Mouse (Mus musculus) embryo, embryonic 11.5 days (tissue): ENCODE data around the gene Mep1a.
"Not testable (repeated sequence)": the region's sequence is repeated elsewhere in the genome, so short reads cannot be mapped to it uniquely, and the experiment has no call there.

ENCODE experiments used
- DNase-seq: peaks from one replicate; pipeline ENCODE4 v3.0.0-alpha.2; 2012; ENCODE audit warnings: low read depth, low spot score

The Mep1a gene

DNA sequence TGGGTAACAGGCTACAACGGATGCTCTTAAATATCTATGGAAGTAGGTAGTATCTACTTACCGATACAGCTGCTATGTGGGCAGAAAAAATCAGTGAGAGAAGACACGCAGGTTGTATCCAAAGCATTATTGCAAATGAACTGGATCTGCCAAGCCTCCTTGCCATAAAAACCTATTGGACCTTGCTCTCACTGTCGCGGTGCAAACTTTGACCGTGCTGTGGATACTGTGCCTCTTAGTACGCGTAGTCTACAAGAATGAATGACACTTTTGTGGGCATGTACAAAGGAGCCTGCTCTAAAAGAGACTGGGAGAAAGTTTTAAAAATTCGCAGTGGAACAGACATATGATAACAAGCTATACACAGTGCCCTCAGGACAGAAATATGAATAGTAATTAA lies at the start of gene Mep1a:
Gene Mep1a, minus strand, starts transcription at position 221 of the 400 bp plus-strand sequence.
- no peak for DNase-seq

DNA sequence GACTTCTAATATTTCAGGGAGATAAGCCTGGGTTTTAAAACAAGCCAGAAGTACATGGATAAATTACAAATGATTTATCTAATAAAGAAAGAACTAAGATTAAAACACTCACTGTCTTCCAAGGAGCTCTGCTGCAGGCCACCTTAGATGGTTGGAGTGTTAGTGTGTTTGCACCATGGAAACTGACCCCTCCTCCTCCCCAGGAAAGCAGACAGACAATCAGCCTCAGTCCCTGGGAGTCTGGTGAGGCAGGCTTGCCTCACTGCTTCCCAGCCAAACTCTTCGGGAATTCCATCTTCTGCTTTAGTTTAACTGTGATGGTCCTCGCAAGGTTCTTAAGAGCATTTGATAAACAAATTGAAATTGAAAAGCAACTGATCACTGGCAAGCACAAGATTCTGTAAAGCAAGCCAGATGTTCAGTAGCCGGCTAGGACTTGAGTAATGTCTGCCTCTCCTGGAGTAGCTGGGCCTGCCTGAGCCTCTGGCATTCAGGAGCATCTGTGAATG lies 48.6 kb upstream of the Mep1a start:
- no peak for DNase-seq

DNA sequence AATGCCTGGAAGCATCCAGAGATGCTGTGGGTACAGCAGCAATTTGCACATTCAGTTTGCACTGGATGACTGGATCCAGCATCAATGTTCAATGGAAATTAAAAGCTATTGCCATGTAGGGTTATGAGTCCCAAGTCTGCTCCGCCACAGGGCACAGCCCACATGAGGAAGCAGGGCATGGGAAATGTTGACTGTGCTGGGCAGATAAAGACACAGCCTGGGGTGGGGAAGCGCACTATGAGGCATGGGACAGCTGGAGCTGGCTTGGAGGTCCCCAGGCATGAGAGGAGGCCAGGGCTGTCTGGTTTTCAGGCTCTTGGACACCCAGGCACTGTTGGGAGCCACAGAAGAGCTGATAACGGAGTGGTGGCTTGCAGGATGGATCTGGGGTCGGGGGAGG lies 41.4 kb upstream of the Mep1a start:
- no peak for DNase-seq

DNA sequence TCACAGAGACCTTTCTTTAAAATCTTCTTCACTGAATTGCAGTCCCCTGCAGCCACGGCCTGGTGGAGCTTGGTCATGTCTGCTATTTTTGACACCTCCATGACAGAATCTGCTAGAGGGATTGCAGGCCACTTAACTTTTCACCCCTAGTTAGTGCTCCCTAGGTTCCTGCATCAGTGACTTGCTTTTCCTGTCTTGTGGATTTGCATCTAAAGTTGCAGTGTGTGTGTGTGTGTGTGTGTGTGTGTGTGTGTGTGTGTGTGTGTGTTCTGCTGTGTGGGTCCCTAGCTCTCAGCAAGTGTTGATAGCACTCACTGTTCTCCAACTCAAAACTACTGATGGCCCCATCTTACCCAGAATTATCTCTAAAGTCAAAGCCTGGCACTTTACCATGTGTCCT lies 40.9 kb upstream of the Mep1a start, which contains the start of gene Ankrd66:
Gene Ankrd66, minus strand, starts transcription at position 101 of the 400 bp plus-strand sequence.
- DNase-seq = no peak

DNA sequence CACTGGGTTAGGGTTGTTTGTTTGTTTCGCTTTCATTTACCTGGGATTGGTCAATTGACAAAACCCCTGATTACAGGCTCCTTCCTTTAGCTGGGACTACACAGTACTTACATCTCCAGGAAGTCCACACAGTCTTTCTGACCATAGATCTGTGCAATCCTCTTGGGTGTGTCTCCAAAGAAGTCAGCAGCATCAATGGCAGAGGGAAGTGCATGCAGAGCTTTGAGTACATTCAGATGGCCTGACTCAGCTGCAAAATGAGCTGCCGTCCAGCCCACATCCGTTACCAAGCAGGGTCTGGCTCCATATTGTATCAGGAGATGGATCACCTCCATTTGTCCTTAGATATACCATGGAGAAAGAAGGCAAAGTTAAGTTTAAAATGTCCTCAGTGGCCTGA lies 36.2 kb upstream of the Mep1a start:
- no peak for DNase-seq

DNA sequence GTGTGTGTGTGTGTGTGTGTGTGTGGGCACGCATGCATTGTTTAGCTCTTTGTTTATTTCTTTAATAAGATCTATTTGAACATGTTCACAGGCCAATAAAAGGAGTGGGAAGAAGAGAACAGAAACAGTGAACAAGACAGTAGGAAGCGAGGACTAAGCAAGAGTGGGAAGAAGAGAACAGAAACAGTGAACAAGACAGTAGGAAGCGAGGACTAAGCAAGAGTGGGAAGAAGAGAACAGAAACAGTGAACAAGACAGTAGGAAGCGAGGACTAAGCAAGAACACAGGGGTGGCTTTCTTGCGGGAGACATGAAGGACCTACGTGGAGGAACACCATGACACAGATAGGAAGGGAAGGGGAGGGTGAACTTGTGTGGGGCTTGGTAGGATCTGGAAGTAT lies 34.2 kb upstream of the Mep1a start:
- DNase-seq = not testable (repeated sequence)

DNA sequence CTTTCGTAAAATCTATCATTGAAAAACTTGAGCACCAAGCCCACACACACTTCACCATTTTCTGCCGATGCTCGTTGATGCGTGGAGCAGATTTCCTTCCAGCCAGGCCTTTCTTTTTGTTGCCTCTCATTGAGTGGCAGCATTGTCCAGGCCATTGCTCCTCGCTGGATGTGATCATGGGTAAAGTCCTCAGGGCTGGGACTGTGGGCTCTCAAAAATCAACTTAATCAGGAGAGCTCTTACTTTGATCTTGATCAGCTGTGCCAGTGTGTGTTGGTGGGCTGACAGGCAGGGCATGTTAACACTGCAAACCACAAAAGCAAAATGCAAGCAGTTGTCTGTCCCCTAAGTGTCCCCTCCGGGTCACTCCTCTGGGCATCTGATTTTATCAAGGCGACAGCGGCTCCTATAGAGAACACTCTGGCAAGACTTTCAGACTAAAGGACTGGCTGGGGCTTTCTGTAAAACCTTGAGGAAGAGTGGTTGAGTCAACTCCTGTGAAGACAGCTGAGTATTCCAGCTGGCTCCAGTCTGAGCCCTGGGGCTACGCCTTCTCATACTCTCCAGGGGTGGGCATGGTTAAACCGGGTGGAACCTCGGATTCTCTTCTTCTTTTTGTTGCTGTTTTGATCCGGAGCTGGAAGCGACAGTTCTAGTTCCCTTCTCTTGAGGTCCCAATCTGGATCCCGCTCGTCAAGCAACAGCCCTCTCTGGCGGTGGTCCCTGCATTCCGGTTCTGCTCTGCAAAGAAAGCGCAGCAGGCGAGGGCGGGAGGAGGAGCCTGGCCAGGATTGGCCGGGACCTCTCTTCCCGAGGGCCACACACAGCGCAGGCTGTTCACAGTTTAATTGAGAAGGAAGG lies 32.0 kb upstream of the Mep1a start:
- DNase-seq = peak; percentile 43

DNA sequence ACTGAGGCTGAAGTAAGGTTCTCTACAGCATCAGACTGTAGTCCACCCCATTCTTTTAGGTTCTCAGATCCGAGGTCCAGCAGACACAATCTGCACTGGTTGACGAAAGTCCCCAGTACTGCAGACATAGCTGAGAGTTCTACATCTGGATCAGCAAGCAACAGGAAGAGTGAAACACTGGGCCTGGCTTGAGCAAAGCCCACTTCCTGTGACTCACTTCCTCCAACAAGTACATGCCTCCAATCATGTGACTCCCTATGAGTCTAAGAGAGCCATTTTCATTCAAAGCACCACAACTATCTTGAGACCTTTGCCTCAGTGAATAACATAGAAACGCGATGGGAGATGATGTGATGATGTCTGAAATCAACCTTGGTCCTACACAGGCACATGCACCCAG lies 28.6 kb upstream of the Mep1a start:
- no peak for DNase-seq

DNA sequence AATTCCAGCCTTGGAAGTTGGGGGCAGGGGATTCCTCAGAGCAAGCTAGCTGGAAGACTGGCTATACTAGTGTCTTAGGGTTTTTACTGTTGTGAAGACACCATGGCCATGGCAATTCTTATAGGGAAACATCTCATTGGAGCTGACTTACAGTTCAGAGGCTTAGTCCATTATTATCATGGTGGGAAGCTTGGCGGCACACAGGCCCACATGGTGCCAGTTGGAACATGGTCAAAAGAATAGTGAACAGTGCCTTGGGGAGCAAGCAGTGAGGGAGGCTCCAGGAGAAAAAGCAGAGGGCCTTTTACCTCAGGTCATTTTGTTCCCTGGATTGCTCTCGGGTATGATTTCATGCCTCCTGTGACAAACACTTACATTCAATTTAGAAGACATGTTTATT lies 27.9 kb upstream of the Mep1a start:
- DNase-seq = no peak

DNA sequence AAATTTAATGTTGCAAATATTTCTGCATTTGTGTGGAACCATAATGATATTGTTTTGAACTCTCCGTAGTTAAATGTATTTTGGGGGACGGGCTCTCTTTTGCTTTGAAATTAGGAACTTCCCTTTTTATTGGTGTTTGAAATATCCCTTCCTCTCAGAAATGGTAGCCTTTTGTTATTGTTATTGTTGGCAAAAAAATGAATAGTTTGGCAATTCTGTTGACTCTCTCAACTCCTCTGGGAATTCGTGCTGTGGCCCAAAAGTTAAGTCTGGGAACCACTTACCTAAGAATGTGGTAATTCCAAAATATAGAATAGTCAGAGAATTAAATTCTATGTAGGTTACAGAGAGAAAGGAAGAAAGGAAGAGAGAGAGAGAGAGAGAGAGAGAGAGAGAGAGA lies 17.6 kb upstream of the Mep1a start:
- no peak for DNase-seq

DNA sequence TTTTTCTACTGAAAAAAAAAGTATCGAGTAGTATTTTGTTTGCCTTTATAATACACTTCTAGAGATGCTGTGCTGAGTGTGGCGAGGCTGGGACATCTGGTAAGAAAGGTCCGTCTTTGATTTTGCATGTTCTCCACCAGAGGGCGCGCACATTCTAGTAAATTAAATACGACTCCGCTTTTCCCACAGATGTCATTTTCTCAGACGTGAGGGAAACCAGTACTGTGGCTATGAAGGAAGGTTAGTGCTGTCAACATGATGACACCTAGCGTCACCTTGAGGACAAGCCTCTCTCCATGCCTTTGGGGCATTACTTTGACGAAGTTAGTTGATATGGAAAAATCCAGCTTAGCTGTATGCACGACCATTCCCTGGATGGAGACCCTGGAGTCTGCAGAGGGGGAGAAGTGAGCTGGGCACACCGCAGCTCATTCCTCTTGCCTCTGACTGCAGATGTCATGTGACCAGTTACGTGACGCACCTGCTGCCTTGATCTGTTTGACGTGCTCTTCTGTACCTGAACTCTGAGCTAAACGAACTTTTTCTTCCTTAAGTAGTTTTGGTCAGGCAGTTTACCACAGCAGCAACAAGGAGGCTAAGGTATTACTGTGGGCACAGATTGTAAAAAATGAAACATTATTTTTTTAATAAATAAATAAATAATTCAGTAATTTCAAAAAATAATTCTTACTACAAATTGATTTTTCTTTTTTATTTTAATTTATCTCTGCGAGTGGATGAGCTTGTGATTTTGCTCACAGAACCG lies 16.2 kb upstream of the Mep1a start:
- peak; percentile 72 for DNase-seq

DNA sequence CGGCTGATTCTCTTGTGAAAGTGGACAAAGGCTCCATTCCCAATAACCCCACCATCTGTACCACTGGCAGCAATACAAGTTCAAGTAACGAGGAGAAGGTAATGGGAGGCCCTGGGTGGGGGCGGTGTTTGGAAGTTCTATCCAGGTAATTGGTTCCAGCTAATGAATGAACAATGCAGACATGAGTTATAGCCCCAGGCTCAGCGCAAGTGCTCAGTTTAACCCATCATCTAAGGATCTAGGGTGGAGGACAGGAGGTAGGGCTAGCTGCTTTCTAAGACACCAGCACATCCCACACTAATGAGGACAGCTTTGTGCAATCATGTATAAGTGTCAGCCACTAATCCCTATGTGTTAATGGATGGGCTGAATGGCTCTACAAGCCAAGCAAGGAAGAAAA lies 8.2 kb upstream of the Mep1a start:
- DNase-seq = no peak

DNA sequence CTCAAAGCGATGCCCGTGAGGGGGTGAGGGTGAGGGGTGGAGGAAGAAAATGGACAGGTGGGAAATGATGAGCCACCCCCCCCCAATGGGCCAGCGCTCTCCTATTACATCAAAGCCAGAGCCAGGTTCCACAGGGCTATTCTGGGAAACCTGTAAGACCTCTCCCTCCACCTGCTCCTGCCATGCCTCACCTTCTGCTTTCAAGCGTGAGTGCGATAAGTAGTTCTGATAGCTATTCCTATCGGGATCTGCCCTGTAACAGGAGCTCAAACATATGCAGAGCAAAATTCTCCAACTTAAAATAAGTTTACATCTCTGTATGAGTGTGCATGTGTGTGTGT lies 2.0 kb upstream of the Mep1a start:
- no peak for DNase-seq

DNA sequence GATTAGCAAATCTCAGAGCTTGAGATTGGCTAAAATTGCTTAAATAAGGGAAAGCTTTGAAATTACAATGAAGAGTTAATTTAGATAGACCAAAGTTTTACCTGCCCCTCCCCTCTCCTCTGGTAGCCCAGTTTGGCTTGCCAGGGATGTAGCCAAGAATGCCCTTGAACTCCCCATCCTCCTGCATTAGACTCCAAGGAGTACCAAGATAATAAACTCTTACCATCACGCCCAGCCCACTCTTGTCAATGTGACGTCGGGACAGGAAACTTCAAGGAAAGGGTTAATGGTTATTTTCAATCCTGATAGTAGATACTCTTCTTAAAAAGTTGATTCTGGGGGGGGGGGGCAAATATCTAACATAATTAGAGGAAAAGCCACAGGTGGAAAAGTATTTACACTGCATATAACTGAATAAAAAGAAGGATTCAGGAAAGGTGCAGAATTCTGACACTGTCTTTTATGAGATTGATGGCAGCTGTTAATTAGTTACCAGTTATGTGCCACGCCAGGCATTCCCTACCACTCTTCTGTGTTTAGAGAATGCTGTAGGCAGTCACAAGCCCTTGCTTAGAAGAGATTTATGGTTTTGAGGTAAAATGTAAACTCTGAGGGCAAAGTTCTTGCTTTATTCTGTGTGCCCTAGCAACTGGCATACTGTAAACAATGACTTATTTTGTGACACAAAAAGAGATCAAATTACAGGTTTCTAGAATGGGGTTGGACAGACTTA lies 1.4 kb upstream of the Mep1a start:
- no peak for DNase-seq

DNA sequence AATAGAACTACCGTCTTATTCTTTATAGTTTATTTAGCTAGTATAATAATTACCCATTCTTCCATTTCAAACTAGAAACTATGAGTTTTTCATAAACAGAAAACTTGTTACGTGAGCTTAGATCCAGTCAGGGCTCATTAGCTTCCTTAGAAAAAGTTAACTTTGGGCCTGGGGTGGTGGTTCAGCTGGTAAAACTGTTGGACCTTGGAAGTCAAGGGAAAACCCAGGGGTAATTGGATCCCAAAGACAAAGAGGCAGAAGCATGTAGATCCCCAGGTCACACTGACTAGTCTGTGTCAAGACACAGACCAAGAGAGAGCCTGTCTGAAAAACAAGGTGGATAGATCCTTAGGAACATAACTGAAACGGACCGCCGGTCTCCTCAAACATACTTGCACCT lies 981 bp downstream of the Mep1a start:
- DNase-seq = no peak

DNA sequence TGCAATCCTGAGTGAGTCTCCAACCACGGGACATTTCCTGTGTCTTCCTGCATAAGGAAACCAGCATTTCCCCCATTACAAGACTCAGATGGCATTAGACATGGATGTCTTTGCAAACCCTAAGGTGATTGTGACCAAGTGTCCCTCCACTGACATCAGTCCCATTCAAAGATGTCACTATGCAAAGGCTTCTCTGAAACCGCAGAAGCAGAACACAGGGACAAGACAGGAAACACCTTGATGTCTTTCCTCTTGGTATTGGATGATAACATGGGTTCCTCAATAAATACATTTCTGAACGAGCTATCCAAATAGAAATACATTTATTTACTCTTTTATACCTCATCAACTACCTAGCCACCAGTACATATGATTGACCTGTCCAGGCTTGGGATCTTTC lies 1.4 kb downstream of the Mep1a start:
- no peak for DNase-seq

DNA sequence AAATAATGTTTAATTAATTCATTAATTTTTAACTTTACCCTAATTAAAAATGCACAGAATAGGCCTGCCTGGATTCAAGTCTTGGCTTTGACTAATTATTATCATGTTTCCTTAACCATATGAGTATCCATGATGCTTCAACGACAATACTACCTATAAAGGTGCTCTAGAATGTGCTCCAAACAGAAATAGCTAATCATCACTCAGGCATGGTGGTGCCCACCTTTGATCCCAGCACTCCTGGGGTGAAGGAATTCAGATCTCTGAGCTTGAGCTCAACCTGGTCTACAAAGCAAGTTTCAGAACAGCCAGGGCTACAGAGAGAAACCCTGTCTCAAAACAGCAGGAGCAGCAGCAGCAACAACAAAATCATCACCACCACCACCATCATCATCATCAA lies 2.1 kb downstream of the Mep1a start:
- DNase-seq = no peak

DNA sequence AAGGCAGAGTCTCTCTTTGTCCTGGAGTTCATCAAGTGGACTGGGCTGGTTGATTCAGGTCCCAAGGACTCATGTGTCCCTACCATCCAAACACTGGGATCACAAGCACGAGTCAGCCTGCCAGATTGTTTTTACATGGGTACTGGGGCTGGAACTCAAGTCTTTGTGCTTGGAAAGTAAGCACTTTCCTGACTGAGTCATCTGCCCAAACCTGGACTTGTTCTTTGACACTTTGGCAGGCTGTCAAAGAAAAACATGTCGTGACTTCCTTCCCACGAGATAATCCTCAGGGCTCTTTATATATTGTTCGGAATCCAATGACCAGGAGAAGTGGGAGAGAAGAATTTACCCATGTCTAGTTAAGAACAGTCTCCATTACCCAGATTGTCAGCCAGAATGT lies 5.1 kb downstream of the Mep1a start:
- DNase-seq = no peak

DNA sequence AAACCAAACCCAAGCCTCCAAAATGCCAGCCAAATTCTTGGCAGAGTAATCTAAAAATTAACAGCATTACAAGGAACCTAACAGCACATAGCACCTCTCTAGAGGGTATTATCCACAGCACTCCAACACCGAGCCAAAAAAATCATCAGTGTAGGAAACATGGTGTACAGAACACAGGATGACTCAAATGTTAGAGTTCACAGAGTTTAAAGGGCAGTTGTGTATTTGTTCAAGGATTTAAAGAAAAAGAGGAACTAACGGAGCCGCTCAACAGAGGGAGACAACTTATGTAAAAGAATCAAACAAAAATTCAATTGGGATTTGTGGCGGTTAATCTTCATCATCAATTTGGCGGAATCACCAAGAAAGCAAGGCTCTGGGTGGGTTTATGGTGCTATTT lies 7.1 kb downstream of the Mep1a start:
- no peak for DNase-seq

DNA sequence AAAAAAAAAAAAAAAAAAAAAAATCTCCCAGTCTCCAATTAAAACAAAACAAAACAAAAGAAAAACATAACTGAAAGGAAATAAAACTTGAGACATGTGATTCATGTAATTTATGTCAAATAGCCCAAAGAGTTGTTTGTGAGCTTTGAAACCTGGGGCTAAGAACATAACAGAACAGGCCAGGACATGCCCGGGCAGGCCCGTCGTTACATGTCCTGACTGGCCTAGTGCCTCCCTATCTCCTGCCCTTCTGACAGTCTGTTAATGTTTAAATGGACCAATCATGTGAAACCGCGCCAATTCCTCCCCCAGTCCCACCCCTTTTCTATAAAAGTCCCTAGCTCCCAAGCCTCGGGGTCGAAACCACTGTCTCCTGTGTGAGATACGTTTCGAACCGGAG lies 12.2 kb downstream of the Mep1a start:
- not testable (repeated sequence) for DNase-seq

DNA sequence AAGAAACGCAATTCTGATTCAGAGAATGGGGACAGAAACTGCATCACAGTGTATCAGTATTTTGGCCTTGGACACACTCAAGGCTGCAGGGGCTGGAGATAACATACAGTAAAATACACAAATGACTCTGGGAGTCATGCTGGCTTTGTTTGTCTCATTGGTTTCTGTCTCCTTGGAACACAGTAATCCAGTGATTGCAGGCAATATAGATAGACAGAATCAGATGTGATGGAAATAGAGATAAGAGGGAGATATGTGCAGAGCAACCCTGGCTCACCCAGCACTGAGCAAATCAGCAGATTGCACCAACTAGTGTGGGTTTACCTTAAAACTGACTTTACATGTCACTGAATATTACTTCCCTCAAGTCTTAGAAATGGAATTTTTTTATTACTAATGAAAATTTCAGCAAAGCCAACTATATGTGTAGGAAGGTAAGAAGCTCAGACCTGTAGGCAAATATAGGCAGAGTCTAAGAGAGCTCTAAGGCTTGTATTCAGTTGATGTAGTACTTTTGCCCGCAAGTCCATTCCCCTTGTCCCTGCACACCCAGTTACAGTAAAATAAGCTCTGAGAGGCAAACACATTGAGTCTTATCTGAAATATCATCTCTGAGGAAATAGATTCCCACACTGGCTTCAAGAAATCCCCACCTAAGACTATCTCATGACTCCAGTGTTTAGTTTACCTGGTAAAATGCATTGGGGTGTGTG lies 14.0 kb downstream of the Mep1a start:
- DNase-seq = no peak

DNA sequence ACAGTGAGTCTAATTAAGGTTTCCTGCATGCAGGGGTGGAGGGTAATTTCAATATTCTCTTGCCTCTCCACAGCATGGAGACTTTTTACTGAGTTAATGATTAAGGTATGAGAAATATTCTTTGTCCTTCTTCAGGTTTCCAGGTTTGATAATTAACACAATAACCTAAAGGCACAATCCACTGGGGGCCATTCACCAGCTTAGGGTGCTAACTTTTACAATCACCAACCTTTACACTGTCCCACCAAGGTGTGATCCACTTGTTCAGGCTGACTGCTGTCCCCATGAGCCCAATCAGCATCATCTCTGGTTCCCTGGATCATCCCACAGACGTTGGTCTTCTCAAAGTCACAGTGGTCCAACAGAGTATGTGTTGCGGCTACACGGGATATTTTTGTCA lies 16.6 kb downstream of the Mep1a start:
- no peak for DNase-seq
